Mouse (Mus musculus) thymus, adult 2 months (tissue): ENCODE data around the gene Tpgs1.

ENCODE experiments used
- CTCF ChIP-seq: fragments of 200-500 bp; IDR thresholded peaks from 2 replicates; pipeline ENCODE4 v1.5.1; 2012; ENCODE audit warnings: mild to moderate bottlenecking, control low read depth, low read length, moderate library complexity, borderline replicate concordance; ENCODE audit not compliant: control insufficient read depth, poor library complexity, insufficient read depth; ENCODE audit errors: extremely low read depth
- POLR2A ChIP-seq: fragments of 200-500 bp; IDR thresholded peaks from 2 replicates; pipeline ENCODE4 v1.6.1; 2012; ENCODE audit warnings: mild to moderate bottlenecking, low read length, control low read depth, moderate library complexity; ENCODE audit not compliant: control insufficient read depth, poor library complexity, insufficient read depth; ENCODE audit errors: extremely low read depth

DNA sequence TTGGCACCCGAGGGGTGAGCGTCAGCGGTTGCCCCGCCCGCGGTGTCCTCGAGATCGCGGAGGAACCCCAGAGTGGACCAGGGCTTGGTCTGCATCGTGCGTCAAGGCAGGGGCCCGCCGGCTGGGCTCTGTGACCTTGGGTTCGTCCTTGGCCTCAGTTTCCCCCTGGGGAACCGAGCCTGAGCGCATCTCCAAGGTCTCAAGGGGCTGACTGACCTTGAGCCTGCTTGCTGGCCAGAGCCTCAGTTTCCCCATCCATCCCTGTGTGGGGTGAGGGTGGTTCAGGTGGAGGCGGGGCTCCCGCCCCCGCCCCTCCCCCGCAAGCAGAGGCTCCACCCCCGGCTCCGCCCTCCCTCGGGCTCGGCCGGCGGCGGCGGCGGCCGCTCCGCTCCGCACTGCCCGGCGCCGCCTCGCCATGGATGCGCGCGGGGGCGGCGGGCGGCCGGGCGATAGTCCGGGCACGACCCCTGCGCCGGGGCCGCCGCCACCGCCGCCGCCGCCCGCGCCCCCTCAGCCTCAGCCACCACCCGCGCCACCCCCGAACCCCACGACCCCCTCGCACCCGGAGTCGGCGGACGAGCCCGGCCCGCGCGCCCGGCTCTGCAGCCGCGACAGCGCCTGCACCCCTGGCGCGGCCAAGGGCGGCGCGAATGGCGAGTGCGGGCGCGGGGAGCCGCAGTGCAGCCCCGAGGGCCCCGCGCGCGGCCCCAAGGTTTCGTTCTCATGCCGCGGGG lies 47.3 kb downstream of the Tpgs1 start, which contains the start of gene Hcn2:
- no peak for TF ChIP-seq CTCF
- TF ChIP-seq POLR2A, result no peak
